Mouse (Mus musculus) left cerebral cortex, postnatal 25 days (tissue): Measurements from ENCODE around the gene Nynrin. TPM values are rescaled to one million over a fixed set of nuclear protein-coding genes. Genes with fewer than 3 reads are reported as not detected.

Experiments
- DNase-seq, 2 experiments: peaks; one replicate each; pipeline ENCODE4 v3.0.0; 2022; ENCODE audit warnings: low spot score in 2 of 2, mixed read lengths in 1 of 2
- intact Hi-C: fragments of 180-260 bp; cut with DNase I; formaldehyde crosslinking; loops from one replicate; pipeline ENCODE4 v1.15.1; 2025
- total RNA-seq, 2 experiments: library from RNA; stranded (reverse); gene quantifications; 2 replicates each; pipeline ENCODE4 v1.2.3; 2021

Gene Nynrin
- total RNA-seq, 2 experiments from 2014 or later = 6.5 to 10.5 TPM

DNA sequence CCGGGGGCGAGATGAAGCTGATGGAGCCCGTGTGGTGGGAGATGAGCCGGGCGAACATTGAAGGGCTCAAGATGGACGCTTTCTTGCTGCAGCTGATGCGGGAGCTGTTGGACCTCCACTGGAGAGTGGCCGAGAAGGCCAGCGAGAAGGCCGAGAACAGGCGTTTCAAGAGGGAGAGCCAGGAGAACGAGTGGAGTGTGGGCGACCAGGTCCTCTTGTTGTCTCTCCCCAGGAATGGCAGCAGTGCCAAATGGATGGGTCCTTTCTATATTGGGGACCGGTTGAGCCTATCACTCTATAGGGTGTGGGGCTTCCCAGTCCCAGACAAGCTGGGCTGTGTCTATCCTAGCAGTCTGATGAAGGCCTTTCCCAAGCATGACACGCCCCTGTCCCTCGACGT, 18.7 kb downstream of the Nynrin start:
- intact Hi-C loops = no loop called here
- DNase-seq = no peak

DNA sequence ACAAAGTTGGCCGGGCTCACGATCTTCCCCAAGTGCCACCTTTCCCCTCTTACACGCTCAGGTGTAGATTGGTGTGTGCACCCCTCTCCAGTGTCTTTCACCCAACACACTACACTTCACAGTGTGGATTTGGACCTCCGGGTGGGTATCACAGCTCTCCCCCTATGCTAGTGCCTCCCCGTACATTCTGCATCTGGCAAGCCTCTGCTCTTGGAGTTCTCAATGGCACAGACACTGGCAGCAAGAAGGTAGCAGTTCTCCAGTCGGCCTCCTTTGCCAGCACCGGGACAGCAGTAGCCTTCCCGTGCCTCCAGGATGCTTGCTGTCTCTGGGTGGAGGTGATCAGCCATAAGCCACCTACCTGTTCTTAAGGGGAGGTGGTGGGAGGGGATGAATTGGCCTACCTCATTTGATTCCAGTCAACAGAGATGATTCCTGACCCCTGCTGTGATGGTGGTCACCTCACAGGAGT, 19.5 kb downstream of the Nynrin start:
- DNase-seq = no peak
- intact Hi-C loops = no loop called here

DNA sequence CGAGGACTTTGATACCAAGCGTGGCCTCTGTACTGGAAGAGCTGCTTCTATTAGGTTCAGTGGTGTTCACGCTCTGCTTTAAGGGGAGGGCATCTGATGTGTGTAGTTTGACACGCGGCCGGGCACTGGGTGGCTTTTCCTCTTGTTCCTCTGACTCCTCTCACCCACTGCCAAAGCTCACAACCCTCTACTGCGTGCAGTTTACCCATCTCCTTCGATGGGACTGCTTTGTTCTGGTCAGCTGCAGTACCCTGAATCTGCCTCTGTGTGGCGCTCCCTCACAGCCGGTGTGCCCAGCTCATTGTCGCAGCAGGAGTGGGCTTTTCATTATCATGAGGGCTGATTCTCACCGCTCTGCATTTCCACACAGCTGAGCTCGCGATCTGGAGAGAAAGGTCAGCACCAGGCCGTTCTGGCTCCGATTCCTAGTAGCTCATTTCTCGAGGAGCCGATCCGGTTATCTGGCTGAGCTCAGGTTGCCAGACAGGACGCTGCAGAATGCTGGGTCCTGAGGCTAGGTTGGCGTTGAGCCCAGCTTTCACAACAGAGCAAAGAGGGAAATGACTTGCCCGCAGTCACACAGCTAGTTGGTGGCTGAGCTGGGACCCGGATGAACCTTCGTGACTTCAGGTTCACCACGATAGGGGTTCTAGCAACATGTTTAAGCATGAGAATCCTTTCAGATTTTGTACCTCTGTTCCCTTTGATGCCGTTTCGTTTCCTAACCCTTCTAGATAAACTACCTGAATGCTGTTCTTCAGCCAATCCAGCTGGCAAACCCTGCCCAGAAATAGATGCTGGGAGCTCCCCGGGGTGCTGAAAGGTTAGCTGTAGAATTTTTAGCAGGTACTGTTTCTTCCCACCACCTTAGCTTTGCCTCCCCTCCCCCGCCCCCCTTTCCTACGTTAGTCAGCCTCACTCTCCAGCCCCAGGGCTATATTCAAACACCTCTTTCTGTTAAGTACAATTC, 20.2 kb downstream of the Nynrin start:
- DNase-seq = peak; percentile 67 to 72
- intact Hi-C loops = loop anchor here (1.0 kb wide), 1 partner anchor 44 kb away; no protein-coding TSS in a partner anchor

DNA sequence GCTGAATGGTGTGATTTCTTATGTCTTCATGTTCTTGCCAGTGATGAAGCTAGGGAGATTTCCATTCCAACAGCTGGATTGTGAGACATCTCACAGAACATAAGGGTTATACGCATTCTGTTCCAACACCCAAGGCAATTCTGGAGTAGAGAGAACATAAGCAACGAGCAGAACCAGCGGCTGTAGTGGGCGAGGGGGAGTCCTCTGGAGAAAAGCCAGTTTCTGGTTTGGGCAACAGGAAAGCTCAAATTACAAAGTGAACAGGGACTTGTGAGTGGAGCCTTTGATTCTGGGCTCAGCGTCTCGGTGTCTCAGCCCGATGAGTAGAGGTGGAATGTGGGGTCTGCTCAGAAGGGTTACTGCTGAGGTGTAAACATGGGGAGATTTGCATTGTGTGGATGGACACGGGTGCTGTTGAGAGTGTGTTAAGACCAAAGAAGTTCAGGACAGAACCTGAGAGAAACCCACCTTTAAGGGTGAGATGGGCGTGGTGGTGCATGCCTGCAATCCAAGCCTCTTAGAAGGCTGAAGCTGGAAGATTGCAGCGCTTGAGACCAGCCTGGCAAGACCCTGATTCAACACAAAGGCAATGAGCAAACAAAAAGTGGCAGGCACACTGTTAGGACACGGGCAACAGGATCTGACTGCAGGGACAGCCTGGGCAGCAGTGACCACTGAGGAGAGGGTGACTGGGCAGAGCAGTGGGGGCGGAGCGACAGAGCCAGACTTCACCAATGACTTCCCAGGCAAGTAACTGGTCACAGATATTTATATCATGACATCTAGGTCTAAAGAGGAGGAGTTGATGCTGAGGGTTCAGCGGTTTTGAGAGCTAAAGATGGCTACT, 23.9 kb downstream of the Nynrin start:
- intact Hi-C loops = no loop called here
- peak in 1 of 2 experiments; percentile 48 for DNase-seq

DNA sequence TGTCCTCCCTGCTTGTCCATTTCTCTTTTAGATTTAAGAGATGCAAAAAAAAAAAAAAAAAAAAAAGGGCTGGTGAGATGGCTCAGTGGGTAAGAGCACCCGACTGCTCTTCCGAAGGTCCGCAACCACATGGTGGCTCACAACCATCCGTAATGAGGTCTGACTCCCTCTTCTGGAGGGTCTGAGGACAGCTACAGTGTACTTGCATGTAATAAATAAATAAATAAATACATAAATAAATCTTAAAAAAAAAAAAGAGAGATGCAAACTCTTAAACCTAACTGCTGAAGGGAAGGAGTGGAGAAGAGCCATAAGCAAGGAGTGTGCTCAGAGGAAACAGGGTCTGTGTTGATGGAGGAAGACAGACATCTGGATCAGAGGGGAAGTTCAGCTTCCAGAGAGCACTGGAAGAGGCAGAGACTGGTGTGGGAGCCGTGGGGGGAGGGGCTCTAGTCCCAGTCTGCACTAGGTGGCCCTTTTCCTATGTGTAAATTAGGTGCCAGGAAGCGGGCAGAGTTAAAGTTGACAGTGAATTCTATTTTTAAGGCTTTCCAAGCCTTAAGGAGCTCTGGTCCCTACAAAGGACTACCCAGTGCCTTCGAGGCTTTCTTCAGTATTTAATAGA, 24.6 kb downstream of the Nynrin start:
- DNase-seq = no peak
- intact Hi-C loops = no loop called here

DNA sequence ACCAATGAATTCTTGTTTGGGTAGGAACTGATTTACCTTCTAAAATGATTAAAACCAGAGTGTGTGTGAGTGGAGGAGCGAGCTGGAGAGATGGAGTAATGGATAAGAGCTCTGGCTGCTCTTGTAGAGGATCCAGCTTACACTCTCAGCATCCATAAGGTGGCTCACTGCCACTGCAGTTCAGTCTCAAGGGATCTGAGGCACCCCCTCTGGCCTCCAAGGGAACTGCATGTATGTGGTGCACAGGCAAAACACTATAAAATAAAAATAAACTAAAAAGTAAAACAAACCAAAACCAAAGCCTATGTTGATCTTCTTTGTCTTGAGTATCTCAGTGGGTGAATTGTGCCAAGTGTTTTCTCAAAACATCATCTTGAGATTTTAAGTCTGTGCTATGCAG, 25.8 kb downstream of the Nynrin start:
- DNase-seq = peak; percentile 70 to 88
- intact Hi-C loops = no loop called here

DNA sequence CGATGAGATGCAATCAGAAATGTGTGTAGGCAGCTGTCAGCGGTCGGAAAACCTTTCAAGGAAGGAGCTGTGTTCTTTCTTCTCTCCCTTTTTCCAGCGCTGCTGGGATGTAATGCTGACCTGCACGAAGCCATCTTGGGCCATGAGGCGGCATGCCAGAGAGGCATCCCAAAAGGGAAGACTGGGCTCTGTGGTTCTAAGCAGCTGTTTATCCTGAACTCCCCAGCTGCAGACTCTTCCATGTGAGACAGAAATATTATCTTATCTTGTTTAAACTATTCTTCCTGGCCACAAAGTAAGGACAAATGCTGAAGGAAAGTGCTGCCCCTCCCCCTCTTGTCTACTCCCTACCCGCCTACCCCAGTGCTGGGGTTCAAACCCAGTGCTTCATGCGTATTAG, 27.2 kb downstream of the Nynrin start:
- intact Hi-C loops = no loop called here

DNA sequence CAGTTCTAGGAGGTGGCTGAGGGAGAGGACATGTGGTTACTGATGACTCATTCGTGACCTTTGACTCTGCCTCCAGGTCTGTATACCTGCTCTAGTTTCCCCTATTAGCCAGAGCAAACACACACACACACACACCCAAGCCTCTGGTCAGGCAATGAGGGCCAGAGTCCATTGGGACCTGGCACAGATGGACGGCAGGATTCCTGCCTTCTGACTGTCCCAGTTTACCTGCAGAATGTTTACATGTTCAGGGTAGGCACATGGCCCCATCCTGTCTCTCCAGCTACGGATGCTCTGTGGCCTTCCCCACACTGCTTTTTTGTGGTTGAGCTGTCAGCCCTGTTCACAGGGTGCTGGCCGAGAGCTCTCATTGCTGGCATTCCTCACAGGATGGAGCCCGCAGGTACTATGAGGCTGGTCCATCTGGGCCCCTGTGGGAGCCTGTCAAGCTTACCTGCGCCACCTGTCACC, 28.4 kb downstream of the Nynrin start:
- no peak for DNase-seq
- intact Hi-C loops = no loop called here

More for the DNA sequence above, 27.2 kb downstream of the Nynrin start:
- DNase-seq = no peak

DNA sequence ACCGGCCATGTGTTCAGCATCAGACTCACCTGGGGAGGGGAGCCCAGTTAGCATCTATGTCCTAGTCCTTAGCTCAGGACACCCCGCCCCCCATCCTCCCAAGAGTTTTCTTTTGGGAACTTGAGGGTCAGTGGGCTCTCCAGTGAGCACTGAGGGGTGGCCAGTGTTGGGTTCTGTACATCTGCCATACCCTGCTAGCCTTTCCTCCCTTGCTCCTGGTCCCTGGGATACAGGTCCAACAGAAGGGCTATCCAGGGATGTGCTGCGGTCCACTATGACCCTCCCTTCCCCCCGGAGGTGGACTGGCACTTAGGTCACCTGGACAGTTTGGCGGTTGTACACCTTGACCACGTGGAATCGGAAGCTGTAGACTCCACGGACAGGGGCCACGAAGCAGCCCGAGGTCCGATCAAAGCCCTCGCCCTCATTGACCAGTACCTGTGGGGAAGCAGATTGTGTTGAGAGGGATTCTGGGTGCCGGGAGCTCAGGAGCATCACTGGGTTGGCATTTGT, 29.4 kb downstream of the Nynrin start:
- intact Hi-C loops = no loop called here
- no peak for DNase-seq

DNA sequence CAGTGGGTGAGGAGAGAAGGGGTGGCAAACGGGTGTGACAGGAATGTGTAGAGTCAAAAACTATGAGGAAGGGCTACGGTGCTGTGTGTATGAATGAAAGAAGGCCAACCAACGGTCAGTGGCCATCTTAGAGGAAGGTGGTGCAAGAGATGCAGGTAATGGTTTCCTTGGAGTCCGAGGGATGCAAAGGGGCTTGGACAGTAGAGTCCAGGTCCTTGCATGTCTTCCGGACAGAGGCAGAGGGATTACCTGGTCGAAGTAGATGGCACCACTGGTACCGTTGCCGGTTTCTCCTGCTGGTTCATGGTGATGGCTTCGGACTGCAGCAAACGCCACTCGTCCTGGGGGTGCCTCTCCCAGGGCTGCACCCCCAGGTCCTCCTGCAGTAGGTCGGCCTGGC, 29.9 kb downstream of the Nynrin start:
- no peak for DNase-seq
- intact Hi-C loops = no loop called here

DNA sequence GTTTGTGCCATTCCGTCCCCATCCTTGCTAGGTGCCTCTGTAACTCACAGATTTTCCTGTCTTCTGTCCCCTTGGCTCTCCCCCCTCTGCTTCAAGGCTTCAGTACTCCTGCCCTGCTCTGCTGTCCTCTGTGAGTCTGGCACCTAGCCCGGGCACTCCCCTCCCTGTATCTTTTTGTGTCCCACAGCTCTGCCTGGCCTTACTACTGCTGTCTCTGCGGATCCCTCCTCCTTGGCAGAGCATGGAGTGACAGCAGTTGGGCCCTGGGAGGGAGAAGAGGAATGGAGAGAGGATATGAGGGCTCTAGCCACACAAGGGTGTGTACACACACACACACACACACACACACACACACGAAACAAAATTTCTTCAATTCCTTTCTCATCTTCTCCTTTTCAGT, 30.4 kb downstream of the Nynrin start, which contains the start of gene Cbln3:
TSS of gene Cbln3 (minus strand) at position 227 of the 400 bp plus-strand sequence.
- intact Hi-C loops = no loop called here
- no peak for DNase-seq

DNA sequence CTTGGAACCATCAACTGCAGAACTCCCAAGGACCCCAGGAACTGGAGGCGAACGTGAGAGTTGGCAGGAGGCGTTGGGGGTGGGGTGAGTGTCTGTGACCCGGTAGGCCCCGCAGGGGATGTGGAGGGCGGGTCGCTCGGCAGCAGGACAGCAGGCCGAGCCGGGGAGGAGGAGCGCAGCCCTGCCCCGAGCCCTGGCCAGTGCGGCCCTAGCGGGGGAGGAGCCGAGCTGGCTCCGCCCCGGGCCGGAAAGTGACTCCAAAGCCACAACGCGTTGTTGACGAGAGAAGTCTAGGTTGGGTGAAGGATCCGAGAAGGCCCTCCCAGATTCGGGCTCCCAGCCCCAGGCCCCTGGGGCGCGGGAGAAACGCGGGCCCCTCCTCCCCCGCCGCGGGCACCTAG, 30.9 kb downstream of the Nynrin start, which contains the start of gene Khnyn:
TSS of gene Khnyn (plus strand) at position 235 of the 401 bp plus-strand sequence.
- peak; percentile 79 to 81 for DNase-seq
- intact Hi-C loops = no loop called here

DNA sequence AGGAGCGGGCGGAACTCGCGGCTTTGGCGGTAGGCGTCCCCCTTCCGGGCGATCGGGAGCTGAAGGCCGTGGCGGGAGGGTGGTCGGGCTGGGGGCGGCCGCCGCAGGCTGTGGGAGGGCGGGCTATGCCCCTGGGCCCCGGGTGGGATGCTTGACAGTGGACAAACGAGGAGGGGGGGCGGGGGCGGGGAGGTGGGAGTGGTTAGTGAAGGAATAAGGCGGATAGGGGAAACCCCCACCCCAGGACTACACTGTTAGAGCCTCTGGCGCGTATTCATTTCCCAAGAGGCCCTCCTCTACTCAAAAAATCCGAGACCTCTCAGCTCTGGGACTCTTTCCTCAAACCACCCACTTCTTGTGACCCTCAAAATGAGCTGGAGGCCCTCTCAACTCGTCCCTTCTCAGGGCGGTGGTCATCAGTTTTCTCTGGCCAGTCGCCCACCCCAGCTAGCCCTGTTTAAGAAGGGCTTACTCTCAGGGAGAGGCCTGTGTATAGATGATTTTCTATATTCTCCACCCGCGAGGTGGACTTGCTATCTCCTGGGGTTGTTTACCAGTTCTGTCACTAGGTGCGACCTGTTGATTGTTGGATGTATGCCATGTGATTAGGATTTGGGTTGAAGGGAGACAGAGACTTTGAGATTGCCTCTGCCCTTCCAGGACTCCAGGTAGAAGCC, 31.4 kb downstream of the Nynrin start:
- DNase-seq = peak in 1 of 2 experiments; percentile 22
- intact Hi-C loops = no loop called here

DNA sequence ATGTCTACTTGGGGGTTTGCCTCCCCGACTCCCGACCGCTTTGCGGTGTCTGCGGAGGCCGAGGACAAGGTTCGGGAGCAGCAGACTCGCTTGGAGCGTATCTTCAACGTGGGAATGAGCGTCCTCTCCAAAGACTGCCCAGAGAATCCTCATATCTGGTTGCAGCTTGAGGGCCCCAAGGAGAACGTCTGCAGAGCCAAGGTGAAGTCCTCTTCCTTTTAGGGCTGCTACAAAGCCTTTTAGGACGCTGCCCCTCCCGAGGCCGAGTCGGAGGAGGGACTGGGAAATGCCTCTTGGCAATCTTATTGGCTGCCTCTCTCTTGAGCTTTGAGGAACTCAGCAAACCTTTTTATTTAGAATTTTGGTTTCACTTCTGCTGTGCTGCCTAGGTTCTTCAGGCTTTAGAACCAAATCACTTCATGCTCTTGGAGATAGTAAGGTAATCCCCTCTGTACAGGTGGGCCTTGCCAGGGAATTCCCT, 32.0 kb downstream of the Nynrin start:
- peak in 1 of 2 experiments; percentile 50 for DNase-seq
- intact Hi-C loops = no loop called here

DNA sequence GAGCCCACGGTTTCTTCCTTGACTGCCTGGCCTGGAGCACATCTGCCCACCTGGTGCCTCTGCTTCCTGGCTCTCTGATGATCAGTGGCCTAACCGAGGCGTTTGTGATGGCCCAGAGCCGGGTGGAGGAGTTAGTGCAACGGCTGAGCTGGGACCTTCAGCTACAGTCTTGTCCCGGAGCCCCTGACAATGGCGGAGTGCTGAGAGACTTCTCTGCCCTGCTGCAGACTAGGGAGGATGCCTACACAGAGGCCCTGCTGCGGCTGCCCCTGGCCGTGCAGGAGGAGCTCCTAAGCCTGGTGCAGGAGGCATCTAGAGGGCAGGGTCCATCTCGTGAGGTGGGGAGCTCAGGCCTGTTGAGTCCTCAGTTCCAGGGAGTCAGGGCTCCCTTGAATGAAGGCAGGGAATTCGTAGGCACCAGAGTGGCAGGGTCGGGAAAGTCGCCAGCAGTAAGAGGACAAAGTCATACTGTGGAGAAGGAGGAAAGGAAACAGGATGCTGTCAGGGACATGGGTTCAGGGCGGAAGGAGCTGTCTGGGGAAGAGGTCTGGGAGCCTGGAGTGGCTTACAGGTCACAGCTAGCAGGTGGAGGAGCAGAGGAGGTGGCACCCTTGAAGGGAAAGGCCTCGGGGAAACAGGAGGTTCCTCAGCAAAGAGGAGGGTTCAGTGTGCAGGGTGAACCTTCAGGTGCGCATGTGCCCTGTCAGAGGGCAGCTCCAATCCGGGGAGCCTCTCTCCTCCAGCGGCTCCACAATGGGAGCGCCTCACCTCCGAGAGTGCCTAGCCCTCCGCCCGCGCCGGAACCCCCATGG, 33.0 kb downstream of the Nynrin start:
- intact Hi-C loops = no loop called here
- DNase-seq = no peak

DNA sequence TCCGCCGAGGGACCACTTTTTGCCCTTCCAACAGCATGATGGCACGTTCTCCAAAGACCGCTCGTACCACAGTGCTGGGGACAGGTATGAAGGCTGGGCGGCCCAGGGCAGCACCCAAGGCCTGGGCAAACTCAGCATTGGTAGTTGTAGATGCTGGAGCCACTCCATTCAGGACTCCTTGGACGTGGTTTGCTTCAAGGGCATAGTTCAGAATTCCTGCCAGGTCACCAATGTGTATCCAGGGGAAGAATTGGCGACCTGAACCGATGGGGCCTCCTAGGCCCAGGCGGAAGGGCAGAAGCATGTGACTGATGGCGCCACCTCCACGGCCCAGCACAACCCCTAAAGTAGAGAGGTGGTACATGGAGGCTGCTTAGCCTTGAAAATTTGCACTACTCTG, 43.9 kb downstream of the Nynrin start:
- DNase-seq = no peak
- intact Hi-C loops = loop anchor here (10.0 kb wide), 1 partner anchor 223 kb away; the partner anchor contains the start of genes Gmpr2 and Nedd8

DNA sequence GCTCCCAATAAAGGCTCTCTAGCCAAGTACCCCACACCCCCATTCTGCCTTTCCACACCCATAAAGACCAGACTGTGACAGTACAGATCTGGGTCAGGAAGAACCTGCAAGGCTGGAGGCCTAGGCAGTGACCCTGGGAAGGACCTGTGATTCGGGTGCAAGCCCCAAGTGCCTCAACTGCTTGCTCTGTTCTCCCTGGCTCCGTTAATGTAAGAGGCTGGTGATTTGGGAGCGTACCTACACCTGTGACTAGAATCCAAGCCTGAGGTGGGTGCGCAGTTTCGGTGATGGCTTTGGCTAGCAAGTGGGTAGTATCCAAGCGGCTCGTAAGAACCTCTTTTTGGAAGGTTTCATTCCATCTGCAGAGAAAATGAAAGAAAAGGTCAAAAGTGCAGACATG, 45.1 kb downstream of the Nynrin start:
- DNase-seq = no peak

More for the DNA sequence above, 45.1 kb downstream of the Nynrin start:
- intact Hi-C loops = loop anchor here (10.0 kb wide), 1 partner anchor 224 kb away; the partner anchor contains the start of genes Gmpr2 and Nedd8
